Mouse (Mus musculus): ENCODE data around the gene Hoxa4. TPM values are rescaled to one million over a fixed set of nuclear protein-coding genes. Genes with fewer than 3 reads are reported as not detected.

Hoxa4 gene
- total and polyA plus RNA-seq, 2 experiments from 2014 or later, result 0.22 TPM; not detected in 1

DNA sequence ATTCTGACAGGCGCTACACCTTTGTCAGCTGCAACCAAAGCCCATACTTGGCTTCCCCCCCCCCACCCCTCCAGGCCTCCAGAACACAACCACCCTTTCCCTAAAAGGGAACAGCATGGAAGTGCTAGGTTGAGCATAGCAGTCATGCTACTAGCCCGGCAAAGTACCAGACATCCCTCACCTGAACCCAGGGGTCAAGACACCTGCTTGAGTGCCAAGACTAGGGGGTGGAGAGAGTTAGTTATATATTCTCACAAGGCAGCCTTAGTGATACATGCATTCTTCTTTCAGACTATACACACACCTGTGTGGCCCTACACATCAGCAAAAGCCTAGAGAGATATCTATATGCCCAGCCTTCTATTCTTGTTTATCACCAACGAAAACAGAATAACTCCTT lies 5.7 kb downstream of the Hoxa4 start:
- Histone ChIP-seq H3K36me3 (ENCODE audit: insufficient read depth, low read length) (no peaks in the 10 kb centered on the region), H3K27ac (ENCODE audit: low read depth, low read length) (no peak overlapping the region), H3K27me3 (ENCODE audit: insufficient read depth, low read length) (peaks cover 97% of the 10 kb centered on the region), H3K9ac (replicated peaks; ENCODE audit: low read length, poor library complexity, severe bottlenecking) (no peak overlapping the region), H3K4me2 (ENCODE audit: low read depth, low read length, poor library complexity, severe bottlenecking) (no peak overlapping the region), H3K4me3 (ENCODE audit: low read depth, low read length) (no peak overlapping the region), H3K4me1 (ENCODE audit: insufficient read depth, low read length) (no peaks in the 10 kb centered on the region), H3K9me3 (ENCODE audit: low read length) (no peaks in the 10 kb centered on the region)
- no peak for ATAC-seq (ENCODE audit: low FRiP score)
- 10% methylated on average over 3 of the region's 3 CpGs for WGBS
- no peak for TF ChIP-seq CTCF (IDR thresholded peaks at IDR 0.05)
- no peak for DNase-seq (ENCODE audit: low spot score)

DNA sequence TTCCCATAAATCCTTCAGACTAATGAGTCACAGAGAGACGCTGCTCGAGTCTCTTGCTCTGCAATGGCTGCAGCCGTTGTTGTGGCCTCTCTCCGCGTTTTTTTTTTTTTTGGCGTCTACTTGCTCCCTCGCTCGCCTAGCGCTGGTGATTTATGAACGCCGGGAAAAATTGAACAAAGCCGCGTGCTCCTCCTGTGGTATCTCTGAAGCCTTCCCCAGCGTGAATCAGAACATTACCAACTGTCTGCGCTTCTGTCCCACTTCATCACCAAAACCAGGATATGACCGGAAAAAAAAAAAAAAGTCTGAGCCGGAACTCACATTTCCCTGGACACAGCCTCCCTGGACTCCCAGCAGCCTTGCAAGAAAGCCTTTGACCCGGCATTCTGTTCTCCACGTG lies 6.3 kb downstream of the Hoxa4 start:
- no peak for TF ChIP-seq CTCF (IDR thresholded peaks at IDR 0.05)
- no peaks in the 10 kb centered on the region for H3K9me3 ChIP-seq (ENCODE audit: low read length)
- H3K4me3 ChIP-seq (ENCODE audit: low read depth, low read length), result no peak overlapping the region
- H3K27me3 ChIP-seq (ENCODE audit: insufficient read depth, low read length), result peaks cover 97% of the 10 kb centered on the region
- H3K36me3 ChIP-seq (ENCODE audit: insufficient read depth, low read length), result no peaks in the 10 kb centered on the region
- H3K9ac ChIP-seq (replicated peaks; ENCODE audit: low read length, poor library complexity, severe bottlenecking), result no peak overlapping the region
- H3K27ac ChIP-seq (ENCODE audit: low read depth, low read length), result no peak overlapping the region
- H3K4me1 ChIP-seq (ENCODE audit: insufficient read depth, low read length), result no peaks in the 10 kb centered on the region
- DNase-seq (ENCODE audit: low spot score), result no peak
- WGBS, result 2% methylated on average over 19 of the region's 19 CpGs
- H3K4me2 ChIP-seq (ENCODE audit: low read depth, low read length, poor library complexity, severe bottlenecking), result no peak overlapping the region
- no peak for ATAC-seq (ENCODE audit: low FRiP score)

DNA sequence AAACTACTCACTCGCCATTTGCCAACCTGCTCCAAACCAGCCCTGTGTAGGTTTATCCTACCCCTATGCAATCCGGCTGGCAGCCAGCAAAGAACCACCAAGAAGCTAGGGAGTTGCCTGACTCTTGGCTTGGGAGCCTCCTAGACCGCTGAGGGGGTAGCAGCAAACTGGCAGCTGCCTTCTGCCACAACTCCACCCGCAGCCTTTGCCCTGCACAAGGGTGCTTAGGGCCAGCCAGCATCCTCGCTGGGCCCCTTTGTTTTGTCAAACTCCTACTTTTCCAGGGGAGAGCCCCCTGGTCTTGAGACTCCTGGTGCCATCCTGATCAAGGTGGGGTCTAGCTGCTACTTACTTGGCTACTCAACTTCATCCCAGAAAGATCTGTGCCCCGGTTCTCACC lies 6.9 kb downstream of the Hoxa4 start:
- H3K4me2 ChIP-seq (ENCODE audit: low read depth, low read length, poor library complexity, severe bottlenecking), result no peak overlapping the region
- H3K27ac ChIP-seq (ENCODE audit: low read depth, low read length), result no peak overlapping the region
- H3K27me3 ChIP-seq (ENCODE audit: insufficient read depth, low read length), result peaks cover 97% of the 10 kb centered on the region
- no peaks in the 10 kb centered on the region for H3K36me3 ChIP-seq (ENCODE audit: insufficient read depth, low read length)
- H3K4me1 ChIP-seq (ENCODE audit: insufficient read depth, low read length), result no peaks in the 10 kb centered on the region
- no peaks in the 10 kb centered on the region for H3K9me3 ChIP-seq (ENCODE audit: low read length)
- H3K4me3 ChIP-seq (ENCODE audit: low read depth, low read length), result no peak overlapping the region
- TF ChIP-seq CTCF (IDR thresholded peaks at IDR 0.05), result no peak
- H3K9ac ChIP-seq (replicated peaks; ENCODE audit: low read length, poor library complexity, severe bottlenecking), result no peak overlapping the region
- 2% methylated on average over 6 of the region's 6 CpGs for WGBS
- ATAC-seq (ENCODE audit: low FRiP score) (no peak), DNase-seq (ENCODE audit: low spot score) (no peak)

DNA sequence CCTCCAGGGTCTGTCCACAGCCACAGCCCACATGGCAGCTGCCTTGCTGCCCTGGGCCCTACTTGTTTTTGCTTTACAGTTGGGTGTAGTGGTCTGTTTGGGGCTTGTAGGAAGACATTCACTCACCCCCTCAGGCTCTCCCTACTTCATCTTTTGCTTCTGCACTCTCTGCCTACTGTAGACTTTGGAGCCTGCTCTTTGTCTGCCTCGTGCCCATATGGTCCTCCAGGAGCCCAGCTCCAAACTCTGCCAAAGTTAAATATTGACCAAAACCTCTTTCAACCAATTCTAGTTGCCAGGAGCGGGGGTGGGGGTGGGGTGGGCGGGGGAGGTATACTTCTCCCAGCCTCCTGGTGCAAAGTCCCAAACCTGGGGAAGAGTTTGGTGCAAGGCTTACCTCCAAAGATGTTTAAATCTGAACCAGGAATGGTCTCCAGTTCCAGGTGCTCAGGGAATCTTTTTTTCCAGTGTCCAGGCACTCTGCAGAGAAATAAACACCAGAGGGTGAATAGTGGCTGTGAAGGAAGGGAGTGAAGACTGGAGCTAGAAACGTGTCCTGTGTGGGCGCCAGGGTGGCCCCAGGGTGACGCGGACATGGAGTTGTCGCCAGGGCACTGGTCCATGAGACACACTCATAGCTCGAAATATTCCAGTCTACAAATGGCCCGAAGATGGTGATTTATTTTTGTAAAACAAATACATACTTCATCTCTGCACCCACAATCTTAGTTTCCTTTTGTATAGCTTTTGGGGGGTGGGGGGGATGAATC lies 8.1 kb downstream of the Hoxa4 start:
- TF ChIP-seq CTCF (IDR thresholded peaks at IDR 0.05), result no peak
- Histone ChIP-seq H3K4me2 (ENCODE audit: low read depth, low read length, poor library complexity, severe bottlenecking) (no peak overlapping the region), H3K9me3 (ENCODE audit: low read length) (no peaks in the 10 kb centered on the region), H3K9ac (replicated peaks; ENCODE audit: low read length, poor library complexity, severe bottlenecking) (no peak overlapping the region), H3K4me1 (ENCODE audit: insufficient read depth, low read length) (no peaks in the 10 kb centered on the region), H3K27ac (ENCODE audit: low read depth, low read length) (no peak overlapping the region), H3K36me3 (ENCODE audit: insufficient read depth, low read length) (no peaks in the 10 kb centered on the region), H3K27me3 (ENCODE audit: insufficient read depth, low read length) (peaks cover 97% of the 10 kb centered on the region), H3K4me3 (ENCODE audit: low read depth, low read length) (no peak overlapping the region)
- no peak for ATAC-seq (ENCODE audit: low FRiP score)
- 10% methylated on average over 10 of the region's 10 CpGs for WGBS
- no peak for DNase-seq (ENCODE audit: low spot score)

GRCm38 (mm10) chr6:52182793-52183192 lies 8.8 kb downstream of the Hoxa4 start:
- H3K4me3 ChIP-seq (ENCODE audit: low read depth, low read length), result no peak overlapping the region
- H3K36me3 ChIP-seq (ENCODE audit: insufficient read depth, low read length), result no peaks in the 10 kb centered on the region
- DNase-seq (ENCODE audit: low spot score) (no peak), ATAC-seq (ENCODE audit: low FRiP score) (no peak)
- TF ChIP-seq CTCF (IDR thresholded peaks at IDR 0.05), result no peak
- H3K4me2 ChIP-seq (ENCODE audit: low read depth, low read length, poor library complexity, severe bottlenecking), result no peak overlapping the region
- no peak overlapping the region for H3K27ac ChIP-seq (ENCODE audit: low read depth, low read length)
- H3K9ac ChIP-seq (replicated peaks; ENCODE audit: low read length, poor library complexity, severe bottlenecking), result no peak overlapping the region
- H3K4me1 ChIP-seq (ENCODE audit: insufficient read depth, low read length), result no peaks in the 10 kb centered on the region
- WGBS, result 11% methylated on average over 1 of the region's 1 CpGs
- peaks cover 97% of the 10 kb centered on the region for H3K27me3 ChIP-seq (ENCODE audit: insufficient read depth, low read length)
- H3K9me3 ChIP-seq (ENCODE audit: low read length), result no peaks in the 10 kb centered on the region

- H3K4me3 ChIP-seq (ENCODE audit: low read depth, low read length), result no peak overlapping the region
- no peak overlapping the region for H3K27ac ChIP-seq (ENCODE audit: low read depth, low read length)
- DNase-seq (ENCODE audit: low spot score) (no peak), ATAC-seq (ENCODE audit: low FRiP score) (no peak)
- H3K36me3 ChIP-seq (ENCODE audit: insufficient read depth, low read length), result no peaks in the 10 kb centered on the region
- no peaks in the 10 kb centered on the region for H3K4me1 ChIP-seq (ENCODE audit: insufficient read depth, low read length)
- WGBS, result 24% methylated on average over 2 of the region's 2 CpGs
- H3K4me2 ChIP-seq (ENCODE audit: low read depth, low read length, poor library complexity, severe bottlenecking), result no peak overlapping the region
- no peak overlapping the region for H3K9ac ChIP-seq (replicated peaks; ENCODE audit: low read length, poor library complexity, severe bottlenecking)
- no peak for TF ChIP-seq CTCF (IDR thresholded peaks at IDR 0.05)
- no peaks in the 10 kb centered on the region for H3K9me3 ChIP-seq (ENCODE audit: low read length)
- H3K27me3 ChIP-seq (ENCODE audit: insufficient read depth, low read length), result peaks cover 98% of the 10 kb centered on the region
These were observed 9.5 kb downstream of the Hoxa4 start for GRCm38 (mm10) chr6:52182030-52182429.

All from midbrain, postnatal 0 days (tissue).